Comparison of ENCODE assay signal across 11 mouse cellular contexts in genomic region chr9:107462907-107463306, GRCm38 (mm10).
A peak's percentile ranks its signal among the peaks of the same experiment; 100 is the strongest.
DNase-seq lines count a peak whose midpoint lies in the region; ATAC-seq and TF ChIP-seq lines count a peak whose summit lies in the region.
"Had no signal": no experiment of that assay in that cellular context is flagged by ENCODE, and none has a peak within 500 bp of the region (broad histone marks: within the 10 kb centered on the region; RNA-seq: fewer than 3 reads in every experiment).

No protein-coding gene starts in this region.

- peaks cover 47% of the 10 kb centered on the region for H3K4me1 ChIP-seq in erythroblast, embryonic 14.5 days (ENCODE audit: control insufficient read depth)
- H3K4me1 ChIP-seq in heart, embryonic 15.5 days (replicated peaks), result peaks cover 24% of the 10 kb centered on the region
- no peaks in the 10 kb centered on the region for H3K4me1 ChIP-seq in MEL (ENCODE audit: control insufficient read depth in 1 of 2, insufficient read depth in 2 of 2, low read length in 2 of 2)
- H3K4me1 ChIP-seq in liver, embryonic 15.5 days (replicated peaks), result peaks cover 26% of the 10 kb centered on the region
- H3K4me1 ChIP-seq: stomach, embryonic 15.5 days had no signal

- peaks cover 2% of the 10 kb centered on the region for H3K27me3 ChIP-seq in erythroblast, embryonic 14.5 days (ENCODE audit: control insufficient read depth)
- H3K27me3 ChIP-seq in heart, embryonic 15.5 days, result 0 out of 2 replicates have a peak, but pooled peaks cover 7% of the 10 kb centered on the region
- peaks cover 0 to 6% of the 10 kb centered on the region in 2 experiments; a peak in 2 of 4 replicates for H3K27me3 ChIP-seq in MEL (ENCODE audit: control insufficient read depth in 1 of 2, insufficient read depth in 2 of 2, low read length in 2 of 2)
- H3K27me3 ChIP-seq in liver, embryonic 15.5 days, result peaks cover 43% of the 10 kb centered on the region
- H3K27me3 ChIP-seq: stomach, embryonic 15.5 days had no signal

- H3K4me3 ChIP-seq in erythroblast, embryonic 14.5 days (replicated peaks), result peak overlapping the region; percentile 12
- H3K4me3 ChIP-seq in heart, embryonic 15.5 days, result no peak overlapping the region
- no peak overlapping the region for H3K4me3 ChIP-seq in MEL (ENCODE audit: control insufficient read depth in 1 of 2, insufficient read depth in 1 of 2, low read depth in 2 of 2, low read length in 2 of 2)
- H3K4me3 ChIP-seq in liver, embryonic 15.5 days (replicated peaks), result no peak overlapping the region
- H3K4me3 ChIP-seq in gastrocnemius, adult 2 months, result no peak overlapping the region
- H3K4me3 ChIP-seq: stomach, embryonic 15.5 days had no signal

- 25% methylated on average over 5 of the region's 5 CpGs for WGBS in heart, embryonic 15.5 days
- WGBS in liver, embryonic 15.5 days (ENCODE audit: insufficient replicate concordance), result 23% methylated on average over 5 of the region's 5 CpGs

- no peak overlapping the region for H3K9ac ChIP-seq in heart, embryonic 15.5 days
- no peak overlapping the region for H3K9ac ChIP-seq in MEL (ENCODE audit: control insufficient read depth, low read depth, low read length, poor library complexity, severe bottlenecking)
- H3K9ac ChIP-seq in liver, embryonic 15.5 days, result no peak overlapping the region
- H3K9ac ChIP-seq: stomach, embryonic 15.5 days had no signal

- TF ChIP-seq RAD21 in MEL (IDR thresholded peaks at IDR 0.05; ENCODE audit: low read depth, low read length), result no peak

- no peaks in the 10 kb centered on the region for H3K36me3 ChIP-seq in erythroblast, embryonic 14.5 days (ENCODE audit: control insufficient read depth)
- H3K36me3 ChIP-seq in heart, embryonic 15.5 days, result no peaks in the 10 kb centered on the region
- no peaks in the 10 kb centered on the region; a peak in 1 of 4 replicates for H3K36me3 ChIP-seq in MEL (ENCODE audit: control insufficient read depth in 1 of 2, insufficient read depth in 2 of 2, low read length in 2 of 2)
- no peaks in the 10 kb centered on the region for H3K36me3 ChIP-seq in liver, embryonic 15.5 days (replicated peaks)
- H3K36me3 ChIP-seq: G1E; stomach, embryonic 15.5 days had no signal

- ATAC-seq in erythroblast, adult 5-6 weeks (replicated peaks; ENCODE audit: low FRiP score, poor library complexity, severe bottlenecking), result no peak
- ATAC-seq in heart, embryonic 15.5 days (replicated peaks; ENCODE audit: insufficient number of reproducible peaks, insufficient read depth, low FRiP score, low read depth), result peak; percentile 55; the same call in 1 of the 2 replicates
- peak; percentile 80 for ATAC-seq in liver, embryonic 15.5 days (ENCODE audit: insufficient read depth)
- ATAC-seq: CD4-positive, CD25-positive, alpha-beta regulatory T cell, adult 4 months had no signal

- no peaks in the 10 kb centered on the region for H3K9me3 ChIP-seq in erythroblast, embryonic 14.5 days (ENCODE audit: control insufficient read depth, low read length)
- H3K9me3 ChIP-seq in heart, embryonic 15.5 days (replicated peaks), result no peaks in the 10 kb centered on the region
- no peaks in the 10 kb centered on the region for H3K9me3 ChIP-seq in MEL (replicated peaks; ENCODE audit: insufficient read depth, low read length)
- no peaks in the 10 kb centered on the region for H3K9me3 ChIP-seq in liver, embryonic 15.5 days (replicated peaks)
- H3K9me3 ChIP-seq: G1E; stomach, embryonic 15.5 days had no signal

- intact Hi-C loops in heart, postnatal 25 days (cut with DNase I), result loop anchor here (2.0 kb wide), 1 partner anchor 96 kb away; no protein-coding TSS in a partner anchor
- intact Hi-C loops in gastrocnemius, adult 2 months (cut with DNase I), result loop anchor here (2.0 to 5.0 kb wide), 2 partner anchors 49 to 92 kb away; no protein-coding TSS in a partner anchor

- TF ChIP-seq EP300 in MEL (IDR thresholded peaks at IDR 0.05; ENCODE audit: low read depth in 1 of 2, low read length in 2 of 2), result no peak

- DNase-seq in heart, postnatal 25 days (ENCODE audit: low spot score), result no peak
- peak; percentile 10 for DNase-seq in MEL (ENCODE audit: low read depth, low spot score)
- DNase-seq in lung, adult 18-20 months, result no peak
- no peak for DNase-seq in gastrocnemius, adult 2 months

- H3K79me2 ChIP-seq in MEL (ENCODE audit: control insufficient read depth, insufficient read depth, low read length, poor library complexity), result no peaks in the 10 kb centered on the region

- no peak for TF ChIP-seq POLR2A in MEL (IDR thresholded peaks at IDR 0.05; ENCODE audit: control insufficient read depth in 1 of 2, insufficient read depth in 1 of 2, low read depth in 1 of 2, low read length in 2 of 2, poor library complexity in 1 of 2)

- H3K4me2 ChIP-seq in heart, embryonic 15.5 days, result no peak overlapping the region
- peak overlapping the region; percentile 43 for H3K4me2 ChIP-seq in liver, embryonic 15.5 days
- H3K4me2 ChIP-seq: stomach, embryonic 15.5 days had no signal

- TF ChIP-seq CTCF in MEL (IDR thresholded peaks at IDR 0.05 in 2 of 3, conservative IDR thresholded peaks at IDR 0.05 in 1 of 3; ENCODE audit: control insufficient read depth in 1 of 3, insufficient read depth in 1 of 3, low read depth in 2 of 3, low read length in 3 of 3, poor library complexity in 1 of 3, severe bottlenecking in 1 of 3), result no peak
- TF ChIP-seq CTCF in gastrocnemius, adult 2 months (IDR thresholded peaks at IDR 0.05), result no peak

- H3K27ac ChIP-seq in heart, embryonic 15.5 days, result peak overlapping the region; percentile 70
- no peak overlapping the region for H3K27ac ChIP-seq in MEL (ENCODE audit: control insufficient read depth, low read depth, low read length)
- no peak overlapping the region for H3K27ac ChIP-seq in liver, embryonic 15.5 days (replicated peaks)
- no peak overlapping the region for H3K27ac ChIP-seq in gastrocnemius, adult 2 months
- H3K27ac ChIP-seq: stomach, embryonic 15.5 days had no signal

TF ChIP-seq in MEL, 35 proteins besides CTCF, POLR2A, EP300 and RAD21:
- TF ChIP-seq RCOR1 (IDR thresholded peaks at IDR 0.05; ENCODE audit: low read depth, low read length) (no peak), GABPA (IDR thresholded peaks at IDR 0.05; ENCODE audit: low read depth, low read length) (no peak), MAX (IDR thresholded peaks at IDR 0.05; ENCODE audit: low read length) (no peak), USF2 (IDR thresholded peaks at IDR 0.05; ENCODE audit: borderline replicate concordance in 1 of 2, insufficient read depth in 1 of 2, low read depth in 1 of 2, low read length in 2 of 2) (no peak)
